Mouse (Mus musculus) liver, postnatal 0 days (tissue): ENCODE measurements around the gene Mms19.
A peak's percentile ranks its signal among the peaks of the same experiment; 100 is the strongest.

Experiments
- CTCF ChIP-seq: sonication (generic); IDR thresholded peaks from 2 replicates; pipeline ENCODE4 v1.5.1; 2016; ENCODE audit warnings: antibody characterized with exemption, low read depth
- EP300 ChIP-seq: IDR thresholded peaks from 2 replicates; pipeline ENCODE4 v1.6.1; 2016; ENCODE audit warnings: antibody characterized with exemption, low read depth, mild to moderate bottlenecking

- TF ChIP-seq EP300 (no peak), CTCF (0 out of 2 replicates have a peak, but pooled peaks have one; percentile 11)
Measured at GRCm38 (mm10) chr19:41933179-41934086, 47.5 kb downstream of the Mms19 start, which contains the start of the genes Exosc1 and Zdhhc16.
